Mouse (Mus musculus) lung, postnatal 0 days (tissue): ENCODE measurements around the gene Fnbp1l.

Source experiments
- CTCF ChIP-seq: IDR thresholded peaks from 2 replicates; pipeline ENCODE4 v1.5.1; 2016; ENCODE audit warnings: antibody characterized with exemption, mild to moderate bottlenecking
- EP300 ChIP-seq: IDR thresholded peaks from 2 replicates; pipeline ENCODE4 v1.6.1; 2016; ENCODE audit warnings: antibody characterized with exemption, mild to moderate bottlenecking, control low read depth

- peak; percentile 79 for TF ChIP-seq EP300
- peak; percentile 16; the same call in 1 of the 2 replicates for TF ChIP-seq CTCF
These were observed 1.7 kb downstream of the Fnbp1l start for GRCm38 (mm10) chr3:122617613-122618340.
